Mouse (Mus musculus): ENCODE results near the gene Ankrd52. TPM values are rescaled to one million over a fixed set of nuclear protein-coding genes. Genes with fewer than 3 reads are reported as not detected.

Ankrd52 gene
- polyA plus RNA-seq, 1 experiment from 2014 or later, result 16.0 TPM

GRCm38 (mm10) chr10:128382482-128382881 is 5.6 kb downstream of the Ankrd52 start:
- H3K4me2 ChIP-seq, result no peak overlapping the region
- no peaks in the 10 kb centered on the region for H3K9me3 ChIP-seq
- WGBS, result 84% methylated on average over 8 of the region's 8 CpGs
- no peak overlapping the region for H3K27ac ChIP-seq
- no peak overlapping the region for H3K4me3 ChIP-seq
- no peaks in the 10 kb centered on the region for H3K27me3 ChIP-seq
- no peak for ATAC-seq (ENCODE audit: insufficient number of reproducible peaks, insufficient read depth, low FRiP score, low TSS enrichment, low read depth)
- no peak overlapping the region for H3K9ac ChIP-seq
- peaks cover 19% of the 10 kb centered on the region for H3K4me1 ChIP-seq
- H3K36me3 ChIP-seq, result peaks cover 92% of the 10 kb centered on the region

GRCm38 (mm10) chr10:128385902-128386301 is 9.0 kb downstream of the Ankrd52 start:
- Histone ChIP-seq H3K9ac (no peak overlapping the region), H3K4me3 (no peak overlapping the region), H3K27me3 (no peaks in the 10 kb centered on the region), H3K4me2 (no peak overlapping the region), H3K36me3 (peaks cover 99% of the 10 kb centered on the region), H3K27ac (no peak overlapping the region), H3K4me1 (no peaks in the 10 kb centered on the region), H3K9me3 (no peaks in the 10 kb centered on the region)
- WGBS, result 85% methylated on average over 7 of the region's 7 CpGs
- ATAC-seq (ENCODE audit: insufficient number of reproducible peaks, insufficient read depth, low FRiP score, low TSS enrichment, low read depth), result no peak

- Histone ChIP-seq H3K27ac (no peak overlapping the region), H3K4me3 (no peak overlapping the region), H3K27me3 (no peaks in the 10 kb centered on the region), H3K36me3 (peaks cover 99% of the 10 kb centered on the region), H3K4me1 (0 out of 2 replicates have a peak, but pooled peaks cover 3% of the 10 kb centered on the region), H3K4me2 (no peak overlapping the region), H3K9ac (no peak overlapping the region), H3K9me3 (no peaks in the 10 kb centered on the region)
- 93% methylated on average over 14 of the region's 14 CpGs for WGBS
- ATAC-seq (ENCODE audit: insufficient number of reproducible peaks, insufficient read depth, low FRiP score, low TSS enrichment, low read depth), result no peak
These were observed 12.0 kb downstream of the Ankrd52 start for GRCm38 (mm10) chr10:128388941-128389340.

GRCm38 (mm10) chr10:128389570-128389969 is 12.7 kb downstream of the Ankrd52 start:
- 88% methylated on average over 6 of the region's 6 CpGs for WGBS
- no peak overlapping the region for H3K4me2 ChIP-seq
- peaks cover 7% of the 10 kb centered on the region; the same call in 1 of the 2 replicates for H3K4me1 ChIP-seq
- H3K9me3 ChIP-seq, result no peaks in the 10 kb centered on the region
- H3K27me3 ChIP-seq, result no peaks in the 10 kb centered on the region
- no peak overlapping the region; the same call in 1 of the 2 replicates for H3K9ac ChIP-seq
- H3K36me3 ChIP-seq, result peaks cover 99% of the 10 kb centered on the region
- ATAC-seq (ENCODE audit: insufficient number of reproducible peaks, insufficient read depth, low FRiP score, low TSS enrichment, low read depth), result no peak
- H3K27ac ChIP-seq, result no peak overlapping the region
- no peak overlapping the region for H3K4me3 ChIP-seq

- Histone ChIP-seq H3K4me1 (peaks cover 10% of the 10 kb centered on the region; the same call in 1 of the 2 replicates), H3K9ac (no peak overlapping the region; the same call in 1 of the 2 replicates), H3K36me3 (peaks cover 98% of the 10 kb centered on the region), H3K4me3 (no peak overlapping the region), H3K27me3 (no peaks in the 10 kb centered on the region), H3K9me3 (no peaks in the 10 kb centered on the region), H3K27ac (no peak overlapping the region), H3K4me2 (no peak overlapping the region)
- ATAC-seq (ENCODE audit: insufficient number of reproducible peaks, insufficient read depth, low FRiP score, low TSS enrichment, low read depth), result no peak
- 83% methylated on average over 12 of the region's 12 CpGs for WGBS
These were observed 13.5 kb downstream of the Ankrd52 start for GRCm38 (mm10) chr10:128390366-128390765.

- Histone ChIP-seq H3K9ac (0 out of 2 replicates have a peak overlapping the region, but pooled peaks have one; percentile 27), H3K4me2 (no peak overlapping the region), H3K36me3 (peaks cover 98% of the 10 kb centered on the region), H3K4me1 (peaks cover 10% of the 10 kb centered on the region; the same call in 1 of the 2 replicates), H3K4me3 (no peak overlapping the region), H3K27ac (no peak overlapping the region), H3K9me3 (no peaks in the 10 kb centered on the region), H3K27me3 (no peaks in the 10 kb centered on the region)
- 82% methylated on average over 6 of the region's 6 CpGs for WGBS
- no peak for ATAC-seq (ENCODE audit: insufficient number of reproducible peaks, insufficient read depth, low FRiP score, low TSS enrichment, low read depth)
These were observed 14.9 kb downstream of the Ankrd52 start for GRCm38 (mm10) chr10:128391850-128392249.

GRCm38 (mm10) chr10:128396017-128396673 is 19.2 kb downstream of the Ankrd52 start:
- Histone ChIP-seq H3K9me3 (no peaks in the 10 kb centered on the region), H3K4me1 (peaks cover 21% of the 10 kb centered on the region; the same call in 1 of the 2 replicates), H3K36me3 (peaks cover 64% of the 10 kb centered on the region), H3K27me3 (no peaks in the 10 kb centered on the region), H3K4me3 (no peak overlapping the region), H3K27ac (0 out of 2 replicates have a peak overlapping the region, but pooled peaks have one; percentile 7), H3K4me2 (no peak overlapping the region), H3K9ac (no peak overlapping the region)
- 67% methylated on average over 11 of the region's 11 CpGs for WGBS
- ATAC-seq (ENCODE audit: insufficient number of reproducible peaks, insufficient read depth, low FRiP score, low TSS enrichment, low read depth), result no peak

GRCm38 (mm10) chr10:128396716-128397264 is 19.9 kb downstream of the Ankrd52 start:
- WGBS, result 73% methylated on average over 10 of the region's 10 CpGs
- peak overlapping the region; percentile 7; the same call in 1 of the 2 replicates for H3K27ac ChIP-seq
- no peak for ATAC-seq (ENCODE audit: insufficient number of reproducible peaks, insufficient read depth, low FRiP score, low TSS enrichment, low read depth)
- H3K4me3 ChIP-seq, result no peak overlapping the region
- H3K27me3 ChIP-seq, result no peaks in the 10 kb centered on the region
- H3K36me3 ChIP-seq, result peaks cover 58% of the 10 kb centered on the region
- H3K9ac ChIP-seq, result no peak overlapping the region
- no peak overlapping the region for H3K4me2 ChIP-seq
- H3K4me1 ChIP-seq, result peaks cover 21% of the 10 kb centered on the region; the same call in 1 of the 2 replicates
- H3K9me3 ChIP-seq, result no peaks in the 10 kb centered on the region

GRCm38 (mm10) chr10:128397466-128397865 is 20.6 kb downstream of the Ankrd52 start:
- Histone ChIP-seq H3K27ac (no peak overlapping the region), H3K27me3 (no peaks in the 10 kb centered on the region), H3K9me3 (no peaks in the 10 kb centered on the region), H3K4me2 (no peak overlapping the region), H3K4me1 (peaks cover 21% of the 10 kb centered on the region; the same call in 1 of the 2 replicates), H3K9ac (no peak overlapping the region), H3K4me3 (no peak overlapping the region), H3K36me3 (peaks cover 51% of the 10 kb centered on the region)
- 71% methylated on average over 7 of the region's 7 CpGs for whole genome bisulfite sequencing
- ATAC-seq (ENCODE audit: insufficient number of reproducible peaks, insufficient read depth, low FRiP score, low TSS enrichment, low read depth), result no peak

GRCm38 (mm10) chr10:128400338-128400737 is 23.4 kb downstream of the Ankrd52 start:
- Histone ChIP-seq H3K9ac (no peak overlapping the region), H3K9me3 (no peaks in the 10 kb centered on the region), H3K27ac (no peak overlapping the region), H3K4me2 (no peak overlapping the region), H3K27me3 (no peaks in the 10 kb centered on the region), H3K36me3 (peaks cover 24% of the 10 kb centered on the region), H3K4me3 (0 out of 2 replicates have a peak overlapping the region, but pooled peaks have one; percentile 2), H3K4me1 (0 out of 2 replicates have a peak, but pooled peaks cover 11% of the 10 kb centered on the region)
- WGBS, result 21% methylated on average over 5 of the region's 5 CpGs
- ATAC-seq (ENCODE audit: insufficient number of reproducible peaks, insufficient read depth, low FRiP score, low TSS enrichment, low read depth), result no peak

- H3K27me3 ChIP-seq, result no peaks in the 10 kb centered on the region
- H3K4me3 ChIP-seq, result 0 out of 2 replicates have a peak within 1 kb of the TSS, but pooled peaks have one; percentile 2
- ATAC-seq (ENCODE audit: insufficient number of reproducible peaks, insufficient read depth, low FRiP score, low TSS enrichment, low read depth), result no peak
- no peaks in the 10 kb centered on the region for H3K9me3 ChIP-seq
- no peak within 1 kb of the TSS for H3K9ac ChIP-seq
- peaks cover 24% of the 10 kb centered on the region for H3K36me3 ChIP-seq
- 0 out of 2 replicates have a peak, but pooled peaks cover 11% of the 10 kb centered on the region for H3K4me1 ChIP-seq
- H3K4me2 ChIP-seq, result no peak within 1 kb of the TSS
- WGBS, result 21% methylated on average over 2 of the region's 2 CpGs
- no peak within 1 kb of the TSS for H3K27ac ChIP-seq
These were observed 24.1 kb downstream of the Ankrd52 start, which contains the start of gene Slc39a5 for GRCm38 (mm10) chr10:128401056-128401455. TSS of gene Slc39a5 (minus strand) at chr10:128401229.

GRCm38 (mm10) chr10:128401638-128402037 is 24.7 kb downstream of the Ankrd52 start:
- no peak for ATAC-seq (ENCODE audit: insufficient number of reproducible peaks, insufficient read depth, low FRiP score, low TSS enrichment, low read depth)
- Histone ChIP-seq H3K4me1 (0 out of 2 replicates have a peak, but pooled peaks cover 11% of the 10 kb centered on the region), H3K27me3 (no peaks in the 10 kb centered on the region), H3K9me3 (no peaks in the 10 kb centered on the region), H3K4me2 (no peak overlapping the region), H3K27ac (no peak overlapping the region), H3K9ac (no peak overlapping the region), H3K36me3 (peaks cover 23% of the 10 kb centered on the region), H3K4me3 (no peak overlapping the region)
- 73% methylated on average over 9 of the region's 9 CpGs for WGBS
